Mouse (Mus musculus) thymus, adult 2 months (tissue): ENCODE data around the gene Trir. TPM values are rescaled to one million over a fixed set of nuclear protein-coding genes. Genes with fewer than 3 reads are reported as not detected.

ENCODE experiments used
- DNase-seq: peaks from one replicate; pipeline ENCODE4 v3.0.0; 2021
- H3K27ac ChIP-seq: fragments of 200-500 bp; 2 replicates; pipeline ENCODE4 v1.5.1; 2012; ENCODE audit warnings: low read length, control low read depth; ENCODE audit not compliant: control insufficient read depth, insufficient read depth
- H3K27me3 ChIP-seq: fragments of 200-500 bp; 2 replicates; pipeline ENCODE4 v1.6.1; 2012; ENCODE audit warnings: mild to moderate bottlenecking, low read length, moderate library complexity, mixed read lengths; ENCODE audit not compliant: control insufficient read depth, insufficient read depth
- H3K36me3 ChIP-seq: fragments of 200-500 bp; 2 replicates; pipeline ENCODE4 v1.6.1; 2012; ENCODE audit warnings: mild to moderate bottlenecking, low read length, moderate library complexity; ENCODE audit not compliant: control insufficient read depth, insufficient read depth
- H3K4me1 ChIP-seq: fragments of 200-500 bp; replicated peaks from 2 replicates; pipeline ENCODE4 v1.6.1; 2012; ENCODE audit warnings: low read length; ENCODE audit not compliant: control insufficient read depth, insufficient read depth
- H3K4me3 ChIP-seq: fragments of 200-500 bp; 2 replicates; pipeline ENCODE4 v1.5.1; 2012; ENCODE audit warnings: mild to moderate bottlenecking, low read length, control low read depth, moderate library complexity; ENCODE audit not compliant: control insufficient read depth, insufficient read depth
- CTCF ChIP-seq: fragments of 200-500 bp; IDR thresholded peaks from 2 replicates; pipeline ENCODE4 v1.5.1; 2012; ENCODE audit warnings: mild to moderate bottlenecking, control low read depth, low read length, moderate library complexity, borderline replicate concordance; ENCODE audit not compliant: control insufficient read depth, poor library complexity, insufficient read depth; ENCODE audit errors: extremely low read depth
- POLR2A ChIP-seq: fragments of 200-500 bp; IDR thresholded peaks from 2 replicates; pipeline ENCODE4 v1.6.1; 2012; ENCODE audit warnings: mild to moderate bottlenecking, low read length, control low read depth, moderate library complexity; ENCODE audit not compliant: control insufficient read depth, poor library complexity, insufficient read depth; ENCODE audit errors: extremely low read depth
- WGBS: fragments of 180-500 bp; shearing (Covaris S2); methylation state at CpG from one replicate; pipeline ENCODE4 v1.1.7; 2018; 5-methylcytosine and 5-hydroxymethylcytosine counted together
- polyA plus RNA-seq: library from polyadenylated mRNA; depleted of rRNA; stranded (reverse); fragments of >200 nt; gene quantifications from 2 replicates; pipeline ENCODE4 v1.2.3, GENCODE M21; 2012

The Trir gene
- polyA plus RNA-seq, 1 experiment, result 173 TPM

- Histone ChIP-seq H3K27me3 (no peaks in the 10 kb centered on the region; the same call in 1 of the 2 replicates), H3K4me3 (peak overlapping the region; percentile 35), H3K4me1 (peaks cover 2% of the 10 kb centered on the region), H3K27ac (no peak overlapping the region), H3K36me3 (peaks cover 8% of the 10 kb centered on the region)
- peak; percentile 85 for DNase-seq
- peak; percentile 82 for TF ChIP-seq CTCF
- TF ChIP-seq POLR2A, result no peak
- WGBS, result 10% methylated on average over 26 of the region's 26 CpGs
These were observed 13.3 kb upstream of the Trir start for GRCm38 (mm10) chr8:85013230-85013840.

- Histone ChIP-seq H3K4me3 (peak within 1 kb of the TSS; percentile 35), H3K4me1 (peaks cover 2% of the 10 kb centered on the region), H3K27ac (no peak within 1 kb of the TSS), H3K36me3 (peaks cover 15% of the 10 kb centered on the region), H3K27me3 (no peaks in the 10 kb centered on the region; the same call in 1 of the 2 replicates)
- WGBS, result 89% methylated on average over 2 of the region's 2 CpGs
- TF ChIP-seq CTCF, result no peak
- no peak for TF ChIP-seq POLR2A
- DNase-seq, result no peak
These were observed 12.2 kb upstream of the Trir start, which contains the start of gene Best2 for GRCm38 (mm10) chr8:85014431-85014830. Gene Best2 (minus strand): TSS chr8:85014531.

GRCm38 (mm10) chr8:85016724-85017123 is 9.9 kb upstream of the Trir start:
- Histone ChIP-seq H3K4me1 (peaks cover 2% of the 10 kb centered on the region), H3K27me3 (no peaks in the 10 kb centered on the region; the same call in 1 of the 2 replicates), H3K27ac (no peak overlapping the region), H3K4me3 (no peak overlapping the region), H3K36me3 (peaks cover 15% of the 10 kb centered on the region)
- 87% methylated on average over 10 of the region's 10 CpGs for WGBS
- TF ChIP-seq POLR2A (no peak), CTCF (no peak)
- DNase-seq, result no peak

- H3K27me3 ChIP-seq, result no peaks in the 10 kb centered on the region
- no peak for TF ChIP-seq CTCF
- no peak for TF ChIP-seq POLR2A
- 93% methylated on average over 5 of the region's 5 CpGs for WGBS
- DNase-seq, result no peak
- peaks cover 2% of the 10 kb centered on the region for H3K4me1 ChIP-seq
- H3K36me3 ChIP-seq, result peaks cover 15% of the 10 kb centered on the region
- H3K27ac ChIP-seq, result no peak overlapping the region
- H3K4me3 ChIP-seq, result no peak overlapping the region
These were observed 9.4 kb upstream of the Trir start for GRCm38 (mm10) chr8:85017209-85017608.

GRCm38 (mm10) chr8:85021514-85022055 is 5.0 kb upstream of the Trir start:
- H3K27ac ChIP-seq, result no peak overlapping the region
- TF ChIP-seq CTCF, result no peak
- no peak for TF ChIP-seq POLR2A
- peaks cover 17% of the 10 kb centered on the region for H3K4me1 ChIP-seq
- H3K4me3 ChIP-seq, result no peak overlapping the region
- no peak for DNase-seq
- peaks cover 15% of the 10 kb centered on the region for H3K36me3 ChIP-seq
- no peaks in the 10 kb centered on the region for H3K27me3 ChIP-seq
- 96% methylated on average over 3 of the region's 3 CpGs for WGBS

- Histone ChIP-seq H3K4me3 (no peak overlapping the region), H3K27ac (no peak overlapping the region), H3K4me1 (peaks cover 23% of the 10 kb centered on the region), H3K36me3 (peaks cover 2% of the 10 kb centered on the region), H3K27me3 (no peaks in the 10 kb centered on the region)
- 97% methylated on average over 3 of the region's 3 CpGs for WGBS
- no peak for TF ChIP-seq CTCF
- no peak for TF ChIP-seq POLR2A
- DNase-seq, result no peak
These were observed 2.8 kb upstream of the Trir start for GRCm38 (mm10) chr8:85023846-85024245.
